In genomic region chr4:150281891-150282630, GRCm38 (mm10) we compare ENCODE assay signal across 8 mouse cellular contexts. TPM values are rescaled to one million over a fixed set of nuclear protein-coding genes. Genes with fewer than 3 reads are reported as not detected.
DNase-seq lines count a peak whose midpoint lies in the region; ATAC-seq and TF ChIP-seq lines count a peak whose summit lies in the region.

No protein-coding gene starts in this region.

- DNase-seq in adipocyte (ENCODE audit: low spot score) = peak; percentile 71
- peak; percentile 81 for DNase-seq in kidney, postnatal 0 days (ENCODE audit: low spot score)
- peak; percentile 26 for DNase-seq in lung, postnatal 25 days (ENCODE audit: low spot score)
- peak; percentile 57 for DNase-seq in retina, postnatal 1 day

- H3K9ac ChIP-seq in embryonic facial prominence, embryonic 13.5 days = peak overlapping the region; percentile 99
- H3K9ac ChIP-seq in heart, embryonic 13.5 days = peak overlapping the region; percentile 100
- peak overlapping the region; percentile 93 for H3K9ac ChIP-seq in kidney, postnatal 0 days (ENCODE audit: low read depth, low read length)

- under 1% methylated on average over 50 of the region's 50 CpGs for WGBS in embryonic facial prominence, embryonic 13.5 days
- WGBS in heart, embryonic 13.5 days = under 1% methylated on average over 50 of the region's 50 CpGs
- under 1% methylated on average over 46 of the region's 50 CpGs for WGBS in kidney, postnatal 0 days

- no peaks in the 10 kb centered on the region for H3K27me3 ChIP-seq in embryonic facial prominence, embryonic 13.5 days
- H3K27me3 ChIP-seq in heart, embryonic 13.5 days (replicated peaks) = no peaks in the 10 kb centered on the region
- no peaks in the 10 kb centered on the region for H3K27me3 ChIP-seq in kidney, postnatal 0 days (ENCODE audit: insufficient read depth, low read length)

- ATAC-seq in CD4-positive, CD25-positive, alpha-beta regulatory T cell, adult 4 months = peak; percentile 16
- ATAC-seq in embryonic facial prominence, embryonic 13.5 days (ENCODE audit: insufficient number of reproducible peaks, insufficient read depth, low FRiP score, low TSS enrichment, low read depth) = no peak
- ATAC-seq in heart, embryonic 13.5 days (ENCODE audit: extremely low read depth, insufficient number of reproducible peaks, low FRiP score, low TSS enrichment) = peak; percentile 30; the same call in 1 of the 2 replicates
- peak; percentile 61 for ATAC-seq in kidney, postnatal 0 days (replicated peaks; ENCODE audit: low FRiP score, low read depth)
- ATAC-seq in erythroid progenitor cell, adult 5-6 weeks (replicated peaks; ENCODE audit: low FRiP score, poor library complexity, severe bottlenecking) = no peak

- TF ChIP-seq CTCF in kidney, postnatal 0 days (IDR thresholded peaks at IDR 0.05; ENCODE audit: low read depth) = no peak

- no peaks in the 10 kb centered on the region for H3K36me3 ChIP-seq in embryonic facial prominence, embryonic 13.5 days
- H3K36me3 ChIP-seq in heart, embryonic 13.5 days = no peaks in the 10 kb centered on the region; the same call in 1 of the 2 replicates
- no peaks in the 10 kb centered on the region for H3K36me3 ChIP-seq in kidney, postnatal 0 days (ENCODE audit: insufficient read depth, low read length)

- peak overlapping the region; percentile 99 for H3K4me3 ChIP-seq in embryonic facial prominence, embryonic 13.5 days
- H3K4me3 ChIP-seq in heart, embryonic 13.5 days = peak overlapping the region; percentile 93
- H3K4me3 ChIP-seq in kidney, postnatal 0 days (replicated peaks; ENCODE audit: low read depth, low read length) = peak overlapping the region; percentile 79

- peak overlapping the region; percentile 77 for H3K4me2 ChIP-seq in embryonic facial prominence, embryonic 13.5 days
- peak overlapping the region; percentile 90 for H3K4me2 ChIP-seq in heart, embryonic 13.5 days
- peak overlapping the region; percentile 67 for H3K4me2 ChIP-seq in kidney, postnatal 0 days (ENCODE audit: low read length)

- peak overlapping the region; percentile 99 for H3K27ac ChIP-seq in embryonic facial prominence, embryonic 13.5 days
- H3K27ac ChIP-seq in heart, embryonic 13.5 days (replicated peaks) = peak overlapping the region; percentile 96
- H3K27ac ChIP-seq in kidney, postnatal 0 days = peak overlapping the region; percentile 97

- H3K9me3 ChIP-seq in embryonic facial prominence, embryonic 13.5 days = no peaks in the 10 kb centered on the region
- H3K9me3 ChIP-seq in heart, embryonic 13.5 days = no peaks in the 10 kb centered on the region
- H3K9me3 ChIP-seq in kidney, postnatal 0 days (replicated peaks; ENCODE audit: low read length) = no peaks in the 10 kb centered on the region

- H3K4me1 ChIP-seq in embryonic facial prominence, embryonic 13.5 days = peaks cover 31% of the 10 kb centered on the region
- peaks cover 34% of the 10 kb centered on the region for H3K4me1 ChIP-seq in heart, embryonic 13.5 days
- H3K4me1 ChIP-seq in kidney, postnatal 0 days (replicated peaks; ENCODE audit: insufficient read depth, low read length) = peaks cover 13% of the 10 kb centered on the region; the same call in 1 of the 2 replicates

RNA-seq across cellular contexts. Expression of gene Rere, which starts 0.6 kb away (rescaled TPM):
- polyA plus RNA-seq in CD4-positive, CD25-positive, alpha-beta regulatory T cell, adult 4 months (2017; shearing (Covaris generic)) = 10 to 100 TPM; 24.7 to 28.4 TPM
- polyA plus RNA-seq in embryonic facial prominence, embryonic 13.5 days (2015; fragmentation: Nextera tagmentation; extraction: Ambion mirVana) = 23.3 and 26.3 TPM in 2 replicates
- 18.1 and 19.9 TPM in 2 replicates for polyA plus RNA-seq in heart, embryonic 13.5 days (2015; fragmentation: Nextera tagmentation; extraction: Ambion mirVana)
- 29.1 and 29.8 TPM in 2 replicates for polyA plus RNA-seq in kidney, postnatal 0 days (2015; fragmentation: Nextera tagmentation; extraction: Ambion mirVana)
- total RNA-seq in erythroid progenitor cell, adult 5-6 weeks (2015; ENCODE audit: low replicate concordance) = 24.9 and 31.0 TPM in 2 replicates
- total RNA-seq in erythroid progenitor cell, adult 5-6 weeks (2017; ENCODE audit: low replicate concordance) = 5.5 and 9.8 TPM in 2 replicates

RNA-seq across cellular contexts. Expression of gene Eno1, which starts 45.5 kb away (rescaled TPM):
- 1,000 to 10,000 TPM in 1 of 2 experiments, 100 to 1,000 TPM in 1; 733 to 1,178 TPM for polyA plus RNA-seq in CD4-positive, CD25-positive, alpha-beta regulatory T cell, adult 4 months (2017; shearing (Covaris generic))
- 1,290 and 1,439 TPM in 2 replicates for polyA plus RNA-seq in embryonic facial prominence, embryonic 13.5 days (2015; fragmentation: Nextera tagmentation; extraction: Ambion mirVana)
- 1,911 and 2,064 TPM in 2 replicates for polyA plus RNA-seq in heart, embryonic 13.5 days (2015; fragmentation: Nextera tagmentation; extraction: Ambion mirVana)
- 1,062 and 1,157 TPM in 2 replicates for polyA plus RNA-seq in kidney, postnatal 0 days (2015; fragmentation: Nextera tagmentation; extraction: Ambion mirVana)
- total RNA-seq in erythroid progenitor cell, adult 5-6 weeks (2015; ENCODE audit: low replicate concordance) = 79.6 and 121 TPM in 2 replicates
- 21.2 and 44.2 TPM in 2 replicates for total RNA-seq in erythroid progenitor cell, adult 5-6 weeks (2017; ENCODE audit: low replicate concordance)

Comparison
In these comparisons a context has a peak if more than half of its experiments do, and no peak if none do; other contexts are left out.
1. ATAC-seq: peak in CD4-positive, CD25-positive, alpha-beta regulatory T cell, adult 4 months (single experiment), heart, embryonic 13.5 days (single experiment) and kidney, postnatal 0 days (single experiment); none in embryonic facial prominence, embryonic 13.5 days (single experiment) and erythroid progenitor cell, adult 5-6 weeks (single experiment).
2. DNase-seq: peak in every context shown above with its lines; median percentile 81 in kidney, postnatal 0 days; 71 in adipocyte; 57 in retina, postnatal 1 day; 26 in lung, postnatal 25 days.
3. Peak in every context shown above with its lines, with median percentiles within 50 percentile points of each other: H3K27ac ChIP-seq, H3K4me2 ChIP-seq, H3K4me3 ChIP-seq and H3K9ac ChIP-seq.